Mouse (Mus musculus) forebrain, embryonic 13.5 days (tissue): ENCODE measurements around the gene Sgpl1. TPM values are rescaled to one million over a fixed set of nuclear protein-coding genes. Genes with fewer than 3 reads are reported as not detected.

ENCODE experiments used
- ATAC-seq: fragments of 200-750 bp; cut with Nextera tagmentation; 2 replicates; pipeline ENCODE4 v1.8.0; 2017
- H3K27ac ChIP-seq: fragments of 300-500 bp; sonication (generic); 2 replicates; pipeline ENCODE4 v1.5.1; 2015; ENCODE audit warnings: inconsistent platforms, mild to moderate bottlenecking, moderate library complexity
- H3K27me3 ChIP-seq: fragments of 300-500 bp; sonication (generic); 2 replicates; pipeline ENCODE4 v1.6.1; 2015; ENCODE audit warnings: mild to moderate bottlenecking, inconsistent platforms
- H3K36me3 ChIP-seq: fragments of 300-500 bp; sonication (generic); 2 replicates; pipeline ENCODE4 v1.6.1; 2015; ENCODE audit warnings: mild to moderate bottlenecking, inconsistent platforms; ENCODE audit not compliant: poor library complexity, severe bottlenecking
- H3K4me1 ChIP-seq: fragments of 300-500 bp; sonication (generic); 2 replicates; pipeline ENCODE4 v1.6.1; 2015; ENCODE audit warnings: inconsistent platforms
- H3K4me2 ChIP-seq: fragments of 300-500 bp; sonication (generic); 2 replicates; pipeline ENCODE4 v1.6.1; 2015; ENCODE audit warnings: inconsistent platforms, mild to moderate bottlenecking, moderate library complexity
- H3K4me3 ChIP-seq: fragments of 300-500 bp; sonication (generic); 2 replicates; pipeline ENCODE4 v1.5.1; 2015; ENCODE audit warnings: mild to moderate bottlenecking, inconsistent platforms
- H3K9ac ChIP-seq: fragments of 300-500 bp; sonication (generic); 2 replicates; pipeline ENCODE4 v1.6.1; 2015; ENCODE audit warnings: mild to moderate bottlenecking, inconsistent platforms
- H3K9me3 ChIP-seq: fragments of 300-500 bp; sonication (generic); replicated peaks from 2 replicates; pipeline ENCODE4 v1.6.1; 2016; ENCODE audit warnings: inconsistent platforms
- WGBS: fragments of 180-500 bp; shearing (Covaris S2); methylation state at CpG from one replicate; pipeline ENCODE4 v1.1.7; 2015; 5-methylcytosine and 5-hydroxymethylcytosine counted together
- microRNA-seq: library from miRNA; unstranded; fragments of <30 nt; microRNA quantifications from one replicate; pipeline ENCODE4, GENCODE M21; 2016
- polyA plus RNA-seq: library from polyadenylated mRNA; unstranded; fragments of >200 nt; fragmentation: Nextera tagmentation; extraction: Ambion mirVana; gene quantifications from 2 replicates; pipeline ENCODE4 v1.2.1, GENCODE M21; 2015

Sgpl1 gene
- polyA plus RNA-seq, 1 experiment from 2014 or later = 53.5 TPM

DNA sequence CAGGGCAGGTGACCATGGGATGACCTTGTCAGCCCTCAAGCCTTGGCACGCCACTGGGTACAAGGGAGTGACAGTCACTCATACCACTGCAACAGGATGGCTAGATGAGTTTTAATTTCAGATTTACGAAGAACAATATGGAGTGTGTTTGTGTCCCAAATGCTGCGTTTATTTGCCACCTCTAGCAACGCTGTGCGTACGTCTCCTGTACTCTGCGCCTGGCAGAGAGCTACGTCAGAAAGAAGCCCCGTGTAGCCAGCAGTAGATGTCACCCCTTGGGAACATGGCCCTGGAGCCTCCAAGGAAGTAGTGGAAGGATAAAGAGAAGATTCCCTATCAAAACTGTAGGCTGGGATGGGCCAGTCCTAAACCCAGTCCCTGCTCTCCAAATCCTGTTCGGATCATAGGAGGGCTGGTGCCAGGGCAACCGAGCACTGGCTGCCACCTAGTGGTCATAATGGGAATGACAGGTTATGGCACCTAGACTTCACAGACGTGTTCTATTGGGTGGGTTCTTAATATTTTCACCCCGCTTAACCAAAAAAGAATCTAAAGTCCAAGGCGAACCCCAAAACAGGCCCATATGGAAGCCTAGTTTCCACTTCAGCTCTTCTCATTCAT is 95.4 kb downstream of the Sgpl1 start:
- no peaks in the 10 kb centered on the region for H3K36me3 ChIP-seq
- no peak overlapping the region for H3K27ac ChIP-seq
- no peaks in the 10 kb centered on the region; the same call in 1 of the 2 replicates for H3K27me3 ChIP-seq
- H3K4me1 ChIP-seq = no peaks in the 10 kb centered on the region
- H3K9ac ChIP-seq = no peak overlapping the region
- peak; percentile 86 for ATAC-seq
- no peak overlapping the region for H3K4me3 ChIP-seq
- no peak overlapping the region for H3K4me2 ChIP-seq
- 61% methylated on average over 14 of the region's 14 CpGs for WGBS
- peaks cover 6% of the 10 kb centered on the region; the same call in 1 of the 2 replicates for H3K9me3 ChIP-seq

Small RNA genes lying within 50 kb of the gene (microRNA-seq; reads per million reads assigned to microRNA genes)
- not detected for gene Gm44308

Other genes with a start within 250 kb of the Sgpl1 start
- gene Pcbd1, start 58.4 kb downstream of the Sgpl1 start, polyA plus RNA-seq = 17.1 and 18.3 TPM in 2 replicates
- 0.85 and 1.3 TPM in 2 replicates for gene Tbata, start 24.3 kb upstream of the Sgpl1 start, polyA plus RNA-seq
- 0.13 TPM in 2 replicates for gene Adamts14, start 125.7 kb upstream of the Sgpl1 start, polyA plus RNA-seq
- gene Prf1, start 150.1 kb upstream of the Sgpl1 start, polyA plus RNA-seq = not detected in 2 replicates
- 13.2 and 16.3 TPM in 2 replicates for gene Pald1, start 235.8 kb upstream of the Sgpl1 start, polyA plus RNA-seq